Mouse (Mus musculus) testis, adult 2 months (tissue): Measurements from ENCODE around the gene Tbata.

Source experiments
- CTCF ChIP-seq: fragments of 200-500 bp; IDR thresholded peaks from 2 replicates; pipeline ENCODE4 v1.5.1; 2012; ENCODE audit warnings: low read depth, mild to moderate bottlenecking, inconsistent platforms, low read length, moderate library complexity; ENCODE audit not compliant: control insufficient read depth, insufficient read depth, insufficient replicate concordance
- POLR2A ChIP-seq: fragments of 200-500 bp; IDR thresholded peaks from 2 replicates; pipeline ENCODE4 v1.6.1; 2012; ENCODE audit warnings: low read depth, mild to moderate bottlenecking, inconsistent platforms, low read length, moderate library complexity; ENCODE audit not compliant: control insufficient read depth

DNA sequence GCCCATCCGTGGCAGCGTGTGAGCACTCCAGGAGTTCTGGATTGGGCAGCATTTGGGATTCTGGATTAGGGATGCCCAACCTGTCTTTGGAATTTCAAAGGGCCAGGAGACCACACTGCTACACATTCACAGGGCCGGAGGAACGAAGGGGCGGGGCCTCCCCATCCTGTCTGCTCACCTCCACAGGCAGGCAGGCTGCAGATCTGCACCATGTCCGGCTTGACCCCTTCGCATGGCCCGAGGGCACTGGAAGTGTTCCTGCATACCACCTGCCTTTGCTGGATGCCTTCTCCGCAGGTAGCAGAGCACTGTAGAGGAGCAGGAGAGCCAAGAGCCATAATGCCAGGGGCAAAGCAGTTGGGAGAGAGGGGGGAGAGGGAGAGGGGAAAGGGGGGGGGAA is 29.2 kb downstream of the Tbata start:
- TF ChIP-seq POLR2A: no peak
- TF ChIP-seq CTCF: no peak
